Mouse (Mus musculus) cerebellum, postnatal 4 days (tissue): Measurements from ENCODE around the gene Psd.

ENCODE experiments used
- DNase-seq, 2 experiments: peaks; one replicate each; pipeline ENCODE4 v3.0.0; 2022; ENCODE audit warnings: low spot score in 2 of 2, mixed read lengths in 1 of 2

The Psd gene

GRCm38 (mm10) chr19:46338942-46339286 is 12.0 kb upstream of the Psd start:
- DNase-seq: no peak

- DNase-seq: peak; percentile 94 to 99
Measured at GRCm38 (mm10) chr19:46338331-46338936, 11.5 kb upstream of the Psd start, which contains the start of gene Cuedc2. Gene Cuedc2, minus strand, starts transcription at chr19:46338702.

- DNase-seq: no peak
Measured at GRCm38 (mm10) chr19:46337719-46338330, 10.9 kb upstream of the Psd start.

- DNase-seq: no peak
Measured at GRCm38 (mm10) chr19:46333906-46334305, 7.0 kb upstream of the Psd start.

- no peak for DNase-seq
Measured at GRCm38 (mm10) chr19:46332721-46333339, 5.9 kb upstream of the Psd start.

- DNase-seq: no peak
Measured at GRCm38 (mm10) chr19:46331936-46332335, 5.0 kb upstream of the Psd start.

- DNase-seq: no peak
Measured at GRCm38 (mm10) chr19:46331326-46331725, 4.4 kb upstream of the Psd start.

GRCm38 (mm10) chr19:46330696-46331095 is 3.7 kb upstream of the Psd start:
- no peak for DNase-seq

- peak; percentile 67 to 81 for DNase-seq
Measured at GRCm38 (mm10) chr19:46329951-46330350, 3.0 kb upstream of the Psd start.

GRCm38 (mm10) chr19:46329031-46329641 is 2.2 kb upstream of the Psd start:
- DNase-seq: no peak

GRCm38 (mm10) chr19:46328081-46329030 is 1.4 kb upstream of the Psd start, which contains the start of gene Fbxl15:
Gene Fbxl15, plus strand, starts transcription at chr19:46328184.
- peak; percentile 83 to 93 for DNase-seq

GRCm38 (mm10) chr19:46327531-46328064 is 642 bp upstream of the Psd start:
- DNase-seq: no peak

GRCm38 (mm10) chr19:46326019-46326755 is 769 bp downstream of the Psd start:
- no peak for DNase-seq

- DNase-seq: no peak
Measured at GRCm38 (mm10) chr19:46324918-46325317, 2.0 kb downstream of the Psd start.

GRCm38 (mm10) chr19:46324366-46324765 is 2.6 kb downstream of the Psd start:
- DNase-seq: no peak

GRCm38 (mm10) chr19:46323716-46324115 is 3.2 kb downstream of the Psd start:
- no peak for DNase-seq

- no peak for DNase-seq
Measured at GRCm38 (mm10) chr19:46322996-46323572, 3.9 kb downstream of the Psd start.

- no peak for DNase-seq
Measured at GRCm38 (mm10) chr19:46322144-46322995, 4.6 kb downstream of the Psd start.
